Mouse (Mus musculus): ENCODE results near the gene Ywhae.
A peak's percentile ranks its signal among the peaks of the same experiment; 100 is the strongest.

Ywhae gene

GRCm38 (mm10) chr11:75737806-75738476 lies 5.3 kb downstream of the Ywhae start:
- DNase-seq (ENCODE audit: low read depth, low spot score) = no peak

- no peak for DNase-seq (ENCODE audit: low read depth, low spot score)
Measured at GRCm38 (mm10) chr11:75738477-75738821, 5.8 kb downstream of the Ywhae start.

GRCm38 (mm10) chr11:75740204-75740603 lies 7.5 kb downstream of the Ywhae start:
- no peak for DNase-seq (ENCODE audit: low read depth, low spot score)

GRCm38 (mm10) chr11:75741615-75742014 lies 8.9 kb downstream of the Ywhae start:
- no peak for DNase-seq (ENCODE audit: low read depth, low spot score)

- no peak for DNase-seq (ENCODE audit: low read depth, low spot score)
Measured at GRCm38 (mm10) chr11:75744761-75745160, 12.1 kb downstream of the Ywhae start.

GRCm38 (mm10) chr11:75750537-75750936 lies 17.9 kb downstream of the Ywhae start:
- DNase-seq (ENCODE audit: low read depth, low spot score) = no peak

GRCm38 (mm10) chr11:75751082-75751481 lies 18.4 kb downstream of the Ywhae start:
- no peak for DNase-seq (ENCODE audit: low read depth, low spot score)

- DNase-seq (ENCODE audit: low read depth, low spot score) = no peak
Measured at GRCm38 (mm10) chr11:75756687-75757086, 24.0 kb downstream of the Ywhae start.

- no peak for DNase-seq (ENCODE audit: low read depth, low spot score)
Measured at GRCm38 (mm10) chr11:75758553-75758952, 25.9 kb downstream of the Ywhae start.

GRCm38 (mm10) chr11:75760785-75761184 lies 28.1 kb downstream of the Ywhae start:
- DNase-seq (ENCODE audit: low read depth, low spot score) = no peak

GRCm38 (mm10) chr11:75762708-75763107 lies 30.0 kb downstream of the Ywhae start:
- no peak for DNase-seq (ENCODE audit: low read depth, low spot score)

- no peak for DNase-seq (ENCODE audit: low read depth, low spot score)
Measured at GRCm38 (mm10) chr11:75764521-75765023, 31.9 kb downstream of the Ywhae start.

- DNase-seq (ENCODE audit: low read depth, low spot score) = no peak
Measured at GRCm38 (mm10) chr11:75765161-75765560, 32.5 kb downstream of the Ywhae start.

- no peak for DNase-seq (ENCODE audit: low read depth, low spot score)
Measured at GRCm38 (mm10) chr11:75767014-75767413, 34.3 kb downstream of the Ywhae start.

- no peak for DNase-seq (ENCODE audit: low read depth, low spot score)
Measured at GRCm38 (mm10) chr11:75768091-75768989, 35.7 kb downstream of the Ywhae start.

GRCm38 (mm10) chr11:75769206-75769605 lies 36.5 kb downstream of the Ywhae start:
- peak; percentile 69 for DNase-seq (ENCODE audit: low read depth, low spot score)

GRCm38 (mm10) chr11:75772562-75772961 lies 39.9 kb downstream of the Ywhae start:
- no peak for DNase-seq (ENCODE audit: low read depth, low spot score)

- no peak for DNase-seq (ENCODE audit: low read depth, low spot score)
Measured at GRCm38 (mm10) chr11:75775919-75776318, 43.2 kb downstream of the Ywhae start.

- DNase-seq (ENCODE audit: low read depth, low spot score) = peak; percentile 51
Measured at GRCm38 (mm10) chr11:75781919-75782318, 49.2 kb downstream of the Ywhae start.

GRCm38 (mm10) chr11:75783799-75784198 lies 51.1 kb downstream of the Ywhae start:
- DNase-seq (ENCODE audit: low read depth, low spot score) = no peak

GRCm38 (mm10) chr11:75785897-75786296 lies 53.2 kb downstream of the Ywhae start:
- DNase-seq (ENCODE audit: low read depth, low spot score) = no peak

- DNase-seq (ENCODE audit: low read depth, low spot score) = no peak
Measured at GRCm38 (mm10) chr11:75792535-75792934, 59.9 kb downstream of the Ywhae start.

GRCm38 (mm10) chr11:75793351-75793750 lies 60.7 kb downstream of the Ywhae start:
- no peak for DNase-seq (ENCODE audit: low read depth, low spot score)

All from embryo, embryonic 11.5 days (tissue).